Mouse (Mus musculus): Measurements from ENCODE around the gene Ccr7. TPM values are rescaled to one million over a fixed set of nuclear protein-coding genes. Genes with fewer than 3 reads are reported as not detected.

Ccr7 gene
- polyA plus RNA-seq, 1 experiment from 2014 or later: 0.81 TPM

DNA sequence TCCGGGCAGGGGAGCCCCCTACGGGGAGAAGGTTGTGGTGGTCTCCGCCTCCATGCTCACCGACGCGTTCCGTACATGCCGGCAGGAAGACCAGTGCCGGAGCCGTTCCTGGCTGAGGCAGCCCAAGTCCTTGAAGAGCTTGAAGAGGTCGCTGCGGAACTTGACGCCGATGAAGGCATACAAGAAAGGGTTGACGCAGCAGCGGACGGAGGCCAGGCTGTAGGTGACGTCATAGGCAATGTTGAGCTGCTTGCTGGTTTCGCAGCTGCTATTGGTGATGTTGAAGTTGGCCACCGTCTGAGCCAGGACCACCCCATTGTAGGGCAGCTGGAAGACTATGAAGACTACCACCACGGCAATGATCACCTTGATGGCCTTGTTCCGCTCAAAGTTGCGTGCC lies 9.9 kb downstream of the Ccr7 start:
- Histone ChIP-seq H3K9ac (no peak overlapping the region), H3K4me2 (replicated peaks) (no peak overlapping the region), H3K9me3 (no peaks in the 10 kb centered on the region), H3K36me3 (no peaks in the 10 kb centered on the region), H3K27ac (no peak overlapping the region), H3K4me1 (peaks cover 62% of the 10 kb centered on the region), H3K4me3 (no peak overlapping the region), H3K27me3 (no peaks in the 10 kb centered on the region)
- 93% methylated on average over 23 of the region's 23 CpGs for WGBS
- ATAC-seq (ENCODE audit: insufficient number of reproducible peaks, insufficient read depth, low FRiP score, low TSS enrichment): no peak

GRCm38 (mm10) chr11:99144456-99144855 lies 10.4 kb downstream of the Ccr7 start:
- Histone ChIP-seq H3K36me3 (no peaks in the 10 kb centered on the region), H3K4me2 (replicated peaks) (no peak overlapping the region), H3K27ac (0 out of 2 replicates have a peak overlapping the region, but pooled peaks have one; percentile 50), H3K9ac (no peak overlapping the region), H3K9me3 (no peaks in the 10 kb centered on the region), H3K4me1 (peaks cover 58% of the 10 kb centered on the region), H3K27me3 (no peaks in the 10 kb centered on the region), H3K4me3 (no peak overlapping the region)
- ATAC-seq (ENCODE audit: insufficient number of reproducible peaks, insufficient read depth, low FRiP score, low TSS enrichment): no peak
- 80% methylated on average over 5 of the region's 5 CpGs for WGBS

DNA sequence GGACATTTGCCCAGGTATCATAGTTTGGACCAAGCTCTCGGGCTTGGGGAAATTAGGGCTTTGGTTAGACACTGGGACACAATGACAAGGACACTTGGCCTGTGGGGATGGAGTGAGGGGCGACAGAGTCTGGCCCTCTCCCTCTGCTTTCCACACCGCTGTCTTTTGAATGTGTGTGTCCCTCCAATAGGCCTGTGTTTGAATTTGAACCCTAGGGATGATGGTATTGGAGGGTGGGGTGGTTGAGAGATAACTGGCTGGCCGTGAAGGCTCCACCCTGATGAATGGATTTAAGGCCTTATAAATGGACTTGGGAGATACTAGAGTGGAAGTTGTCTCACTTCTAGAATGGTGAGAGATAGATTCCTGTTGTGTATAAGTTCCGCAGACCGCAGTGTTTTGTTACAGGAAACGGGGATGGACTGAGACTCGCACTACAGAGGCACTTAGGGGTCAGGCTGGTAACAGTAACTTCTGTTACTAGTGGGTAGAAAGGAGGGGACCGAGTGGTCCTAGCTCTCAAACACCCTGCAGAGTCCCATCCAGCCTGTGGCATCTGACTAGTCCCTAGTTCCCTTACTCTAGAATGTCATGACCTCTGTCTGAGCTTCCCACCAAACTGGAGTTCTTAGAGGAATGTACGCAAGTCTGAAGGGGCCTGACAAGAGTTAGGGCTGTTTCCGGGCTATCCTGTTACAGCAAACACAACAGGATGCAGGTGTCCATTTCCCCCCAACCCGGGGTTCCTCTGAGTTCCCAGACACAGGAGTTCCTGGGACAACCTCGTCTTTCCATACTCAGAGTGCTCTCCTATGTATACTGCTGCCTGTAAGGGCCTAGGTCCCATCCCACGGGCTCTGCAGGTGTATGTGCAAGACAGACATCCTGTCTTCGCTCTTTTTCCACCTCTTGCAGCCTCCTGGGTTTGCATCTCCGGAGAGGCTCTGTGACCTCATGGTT lies 11.5 kb downstream of the Ccr7 start:
- WGBS: 48% methylated on average over 16 of the region's 16 CpGs

DNA sequence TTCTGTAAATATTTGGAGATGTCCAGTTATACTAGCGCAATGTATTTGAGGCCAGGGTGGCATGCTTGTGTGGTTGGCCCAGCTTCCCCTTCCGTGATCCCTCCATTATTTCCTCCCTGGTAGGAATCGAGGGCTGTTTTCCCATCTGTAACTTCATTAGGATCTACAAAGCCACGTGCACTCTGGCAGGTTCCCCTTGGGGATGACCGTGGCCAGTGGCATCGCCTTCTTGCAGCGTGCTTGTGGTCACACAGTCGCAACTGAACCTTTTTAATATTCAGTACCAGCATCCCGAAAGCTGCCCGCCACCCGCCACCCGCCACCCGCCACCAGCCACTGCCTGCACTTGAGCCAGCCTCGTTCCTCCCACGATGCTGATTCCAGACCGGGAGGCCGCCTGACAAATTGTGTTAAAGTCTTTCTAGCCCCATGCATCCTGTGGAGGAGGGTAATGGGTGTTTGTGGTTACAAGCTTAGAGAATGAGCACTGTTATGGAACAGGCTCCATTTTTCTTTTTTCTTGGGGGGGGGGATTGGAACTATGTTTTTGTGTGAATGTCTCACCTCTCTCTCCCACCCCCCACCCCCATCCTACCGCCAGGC lies 12.3 kb downstream of the Ccr7 start:
- ATAC-seq (ENCODE audit: insufficient number of reproducible peaks, insufficient read depth, low FRiP score, low TSS enrichment): no peak
- Histone ChIP-seq H3K27ac (peak overlapping the region; percentile 75), H3K9ac (no peak overlapping the region), H3K27me3 (no peaks in the 10 kb centered on the region), H3K4me3 (no peak overlapping the region), H3K36me3 (no peaks in the 10 kb centered on the region), H3K9me3 (no peaks in the 10 kb centered on the region), H3K4me2 (replicated peaks) (no peak overlapping the region), H3K4me1 (peaks cover 39% of the 10 kb centered on the region)
- WGBS: 43% methylated on average over 18 of the region's 18 CpGs

More for the DNA sequence above, 11.5 kb downstream of the Ccr7 start:
- Histone ChIP-seq H3K4me1 (peaks cover 47% of the 10 kb centered on the region), H3K27ac (peak overlapping the region; percentile 75), H3K4me3 (no peak overlapping the region), H3K36me3 (no peaks in the 10 kb centered on the region), H3K9ac (0 out of 2 replicates have a peak overlapping the region, but pooled peaks have one; percentile 4), H3K4me2 (replicated peaks) (no peak overlapping the region), H3K9me3 (no peaks in the 10 kb centered on the region), H3K27me3 (no peaks in the 10 kb centered on the region)
- ATAC-seq (ENCODE audit: insufficient number of reproducible peaks, insufficient read depth, low FRiP score, low TSS enrichment): no peak

DNA sequence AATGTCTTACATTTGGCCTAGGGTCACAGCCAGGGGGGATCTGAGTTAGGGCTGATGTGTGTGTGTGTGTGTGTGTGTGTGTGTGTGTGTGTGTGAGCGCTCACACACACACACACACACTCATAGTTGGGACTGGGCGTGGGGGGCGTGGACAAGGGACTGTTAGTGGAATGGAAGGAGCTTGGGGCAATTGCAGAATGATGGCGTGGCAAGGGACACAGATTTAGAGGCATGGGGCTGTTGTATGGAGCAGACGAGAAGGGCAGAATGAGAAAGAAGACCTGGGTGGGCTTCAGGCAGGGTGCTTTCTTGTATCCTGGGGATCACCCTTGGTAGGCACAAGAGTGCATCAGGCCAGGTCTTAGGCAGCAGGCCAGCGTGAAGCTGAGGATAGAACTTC lies 12.8 kb downstream of the Ccr7 start:
- Histone ChIP-seq H3K4me3 (no peak overlapping the region), H3K9me3 (no peaks in the 10 kb centered on the region), H3K4me1 (peaks cover 33% of the 10 kb centered on the region), H3K27me3 (no peaks in the 10 kb centered on the region), H3K36me3 (no peaks in the 10 kb centered on the region), H3K27ac (peak overlapping the region; percentile 75), H3K4me2 (replicated peaks) (no peak overlapping the region), H3K9ac (no peak overlapping the region)
- no peak for ATAC-seq (ENCODE audit: insufficient number of reproducible peaks, insufficient read depth, low FRiP score, low TSS enrichment)
- WGBS: 57% methylated on average over 6 of the region's 6 CpGs

GRCm38 (mm10) chr11:99141600-99141999 lies 13.3 kb downstream of the Ccr7 start:
- Histone ChIP-seq H3K9me3 (no peaks in the 10 kb centered on the region), H3K4me3 (no peak overlapping the region), H3K27ac (peak overlapping the region; percentile 61), H3K36me3 (no peaks in the 10 kb centered on the region), H3K4me2 (replicated peaks) (no peak overlapping the region), H3K4me1 (peaks cover 30% of the 10 kb centered on the region), H3K9ac (no peak overlapping the region), H3K27me3 (no peaks in the 10 kb centered on the region)
- ATAC-seq (ENCODE audit: insufficient number of reproducible peaks, insufficient read depth, low FRiP score, low TSS enrichment): no peak
- 46% methylated on average over 7 of the region's 7 CpGs for WGBS

GRCm38 (mm10) chr11:99138976-99139375 lies 15.9 kb downstream of the Ccr7 start:
- 58% methylated on average over 9 of the region's 9 CpGs for whole genome bisulfite sequencing
- Histone ChIP-seq H3K27me3 (no peaks in the 10 kb centered on the region), H3K4me2 (replicated peaks) (no peak overlapping the region), H3K9ac (no peak overlapping the region), H3K9me3 (no peaks in the 10 kb centered on the region), H3K27ac (0 out of 2 replicates have a peak overlapping the region, but pooled peaks have one; percentile 30), H3K4me3 (no peak overlapping the region), H3K36me3 (no peaks in the 10 kb centered on the region), H3K4me1 (peaks cover 45% of the 10 kb centered on the region)
- no peak for ATAC-seq (ENCODE audit: insufficient number of reproducible peaks, insufficient read depth, low FRiP score, low TSS enrichment)

GRCm38 (mm10) chr11:99137385-99137784 lies 17.5 kb downstream of the Ccr7 start:
- no peak for ATAC-seq (ENCODE audit: insufficient number of reproducible peaks, insufficient read depth, low FRiP score, low TSS enrichment)
- Histone ChIP-seq H3K27ac (no peak overlapping the region), H3K27me3 (no peaks in the 10 kb centered on the region), H3K4me2 (replicated peaks) (no peak overlapping the region), H3K4me3 (no peak overlapping the region), H3K9ac (no peak overlapping the region), H3K4me1 (peaks cover 45% of the 10 kb centered on the region), H3K9me3 (no peaks in the 10 kb centered on the region), H3K36me3 (no peaks in the 10 kb centered on the region)
- 78% methylated on average over 4 of the region's 4 CpGs for WGBS

DNA sequence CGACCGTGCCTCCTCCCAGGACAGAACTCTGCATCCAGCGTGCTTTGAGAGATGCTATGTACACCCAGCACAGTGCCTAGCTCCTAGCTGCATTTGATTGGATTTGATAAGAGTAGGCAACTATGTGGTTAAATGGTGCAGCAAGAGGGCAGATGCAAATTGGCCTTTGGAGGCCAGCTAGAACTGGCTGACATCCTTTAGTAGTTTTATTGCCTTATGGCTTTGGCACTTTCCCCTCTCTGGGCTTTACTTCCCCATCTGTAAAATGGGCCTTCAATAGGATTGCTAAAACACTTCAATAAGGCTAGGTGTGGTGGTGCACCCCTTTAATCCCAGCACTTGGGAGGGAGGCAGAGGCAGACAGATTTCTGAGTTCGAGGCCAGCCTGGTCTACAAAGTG lies 17.9 kb downstream of the Ccr7 start:
- Histone ChIP-seq H3K4me2 (replicated peaks) (no peak overlapping the region), H3K9ac (no peak overlapping the region), H3K4me3 (no peak overlapping the region), H3K27me3 (no peaks in the 10 kb centered on the region), H3K27ac (peak overlapping the region; percentile 56; the same call in 1 of the 2 replicates), H3K9me3 (no peaks in the 10 kb centered on the region), H3K36me3 (no peaks in the 10 kb centered on the region), H3K4me1 (peaks cover 45% of the 10 kb centered on the region)
- WGBS: 60% methylated on average over 4 of the region's 4 CpGs
- ATAC-seq (ENCODE audit: insufficient number of reproducible peaks, insufficient read depth, low FRiP score, low TSS enrichment): no peak

- no peak overlapping the region for H3K9ac ChIP-seq
- H3K27me3 ChIP-seq: no peaks in the 10 kb centered on the region
- no peak for ATAC-seq (ENCODE audit: insufficient number of reproducible peaks, insufficient read depth, low FRiP score, low TSS enrichment)
These were observed 18.5 kb downstream of the Ccr7 start for GRCm38 (mm10) chr11:99136361-99136760.

DNA sequence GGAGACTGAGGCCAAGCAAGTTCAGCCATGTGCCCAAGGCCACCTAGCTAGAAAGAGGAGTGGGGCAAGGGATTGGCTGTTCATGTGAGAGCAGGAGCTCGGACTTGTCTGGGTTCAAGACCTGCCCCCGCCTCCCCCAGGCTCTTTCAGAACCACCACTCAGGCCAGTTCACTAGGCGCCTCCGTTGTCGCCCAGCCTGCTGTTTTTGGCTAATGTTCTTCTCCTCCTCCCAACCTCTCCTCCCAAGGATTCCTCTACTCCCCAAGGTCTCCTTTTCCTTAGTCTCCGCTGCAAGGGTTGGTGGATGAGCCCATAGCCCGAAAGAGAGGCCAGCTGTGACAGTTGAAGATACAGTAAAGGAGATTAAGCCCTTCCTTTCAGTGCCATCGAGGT lies 19.8 kb downstream of the Ccr7 start:
- peaks cover 54% of the 10 kb centered on the region for H3K4me1 ChIP-seq
- 56% methylated on average over 8 of the region's 8 CpGs for WGBS
- H3K9me3 ChIP-seq: no peaks in the 10 kb centered on the region
- no peaks in the 10 kb centered on the region for H3K36me3 ChIP-seq
- H3K9ac ChIP-seq: no peak overlapping the region
- no peak overlapping the region for H3K4me3 ChIP-seq
- no peak for ATAC-seq (ENCODE audit: insufficient number of reproducible peaks, insufficient read depth, low FRiP score, low TSS enrichment)
- no peaks in the 10 kb centered on the region for H3K27me3 ChIP-seq
- no peak overlapping the region; the same call in 1 of the 2 replicates for H3K4me2 ChIP-seq (replicated peaks)
- H3K27ac ChIP-seq: peak overlapping the region; percentile 93

More at GRCm38 (mm10) chr11:99136361-99136760, 18.5 kb downstream of the Ccr7 start:
- Histone ChIP-seq H3K4me3 (no peak overlapping the region), H3K4me2 (replicated peaks) (no peak overlapping the region), H3K36me3 (no peaks in the 10 kb centered on the region), H3K9me3 (no peaks in the 10 kb centered on the region), H3K4me1 (peaks cover 46% of the 10 kb centered on the region), H3K27ac (peak overlapping the region; percentile 56)
- WGBS: 44% methylated on average over 3 of the region's 3 CpGs
